Comparison of ENCODE assay signal across 8 mouse cellular contexts in genomic region chr3:67583846-67584186, GRCm38 (mm10). TPM values are rescaled to one million over a fixed set of nuclear protein-coding genes. Genes with fewer than 3 reads are reported as not detected.
DNase-seq lines count a peak whose midpoint lies in the region; ATAC-seq and TF ChIP-seq lines count a peak whose summit lies in the region.

No protein-coding gene starts in this region.

- H3ac ChIP-seq in C2C12 (ENCODE audit: control insufficient read depth, insufficient read length, low read depth): no peak overlapping the region

- peaks cover 6% of the 10 kb centered on the region for H3K79me3 ChIP-seq in C2C12 (ENCODE audit: low read depth)

- H3K4me1 ChIP-seq in embryonic facial prominence, embryonic 10.5 days: peaks cover 15% of the 10 kb centered on the region
- H3K4me1 ChIP-seq in intestine, embryonic 15.5 days (replicated peaks): peaks cover 3% of the 10 kb centered on the region; the same call in 1 of the 2 replicates
- H3K4me1 ChIP-seq in liver, embryonic 14.5 days (replicated peaks; ENCODE audit: control insufficient read depth in 2 of 2, insufficient read depth in 2 of 2, low read length in 1 of 2): peaks cover 3 to 4% of the 10 kb centered on the region in 2 experiments

- H3K9me3 ChIP-seq in embryonic facial prominence, embryonic 10.5 days: no peaks in the 10 kb centered on the region
- no peaks in the 10 kb centered on the region for H3K9me3 ChIP-seq in intestine, embryonic 15.5 days
- H3K9me3 ChIP-seq in liver, embryonic 14.5 days (ENCODE audit: control insufficient read depth, low read length): no peaks in the 10 kb centered on the region

- peak overlapping the region; percentile 80 for H3K4me2 ChIP-seq in intestine, embryonic 15.5 days (replicated peaks)
- H3K4me2 ChIP-seq in liver, embryonic 14.5 days (ENCODE audit: low read depth): peak overlapping the region; percentile 85

- no peak overlapping the region for H3K27ac ChIP-seq in embryonic facial prominence, embryonic 10.5 days (replicated peaks)
- H3K27ac ChIP-seq in intestine, embryonic 15.5 days: no peak overlapping the region
- no peak overlapping the region for H3K27ac ChIP-seq in liver, embryonic 14.5 days

- H3K9ac ChIP-seq in intestine, embryonic 15.5 days: no peak overlapping the region
- no peak overlapping the region; the same call in 1 of the 2 replicates for H3K9ac ChIP-seq in liver, embryonic 14.5 days (replicated peaks)

- peaks cover 19% of the 10 kb centered on the region for H3K79me2 ChIP-seq in C2C12 (ENCODE audit: control insufficient read depth, insufficient read depth)

- peak overlapping the region; percentile 53 for H3K4me3 ChIP-seq in C2C12 (ENCODE audit: insufficient read depth, poor library complexity, severe bottlenecking)
- H3K4me3 ChIP-seq in embryonic facial prominence, embryonic 10.5 days: peak overlapping the region; percentile 95
- no peak overlapping the region for H3K4me3 ChIP-seq in intestine, embryonic 15.5 days (replicated peaks)
- peak overlapping the region; percentile 65 to 72; a peak in 2 of 4 replicates for H3K4me3 ChIP-seq in liver, embryonic 14.5 days (ENCODE audit: insufficient read depth in 1 of 2, low read depth in 2 of 2, low read length in 2 of 2)

- TF ChIP-seq CTCF in C2C12 (IDR thresholded peaks at IDR 0.05; ENCODE audit: control insufficient read depth, insufficient read depth, insufficient read length): no peak
- no peak for TF ChIP-seq CTCF in liver, embryonic 14.5 days (IDR thresholded peaks at IDR 0.05; ENCODE audit: low read depth)

- ATAC-seq in intestine, embryonic 15.5 days: no peak
- ATAC-seq in liver, embryonic 14.5 days (ENCODE audit: insufficient read depth): no peak

- no peak for DNase-seq in embryonic facial prominence, embryonic 10.5 days (ENCODE audit: low spot score)
- no peak for DNase-seq in liver, embryonic 14.5 days (ENCODE audit: low read depth in 3 of 3, low spot score in 3 of 3)
- no peak for DNase-seq in adrenal gland, postnatal 4 days (ENCODE audit: low spot score in 2 of 2)
- no peak for DNase-seq in adrenal gland, adult 2 months
- DNase-seq in ovary, postnatal 36 days (ENCODE audit: low spot score): no peak
- DNase-seq in spleen, adult 12 weeks (ENCODE audit: low spot score): no peak

- peaks cover 38% of the 10 kb centered on the region for H3K36me3 ChIP-seq in C2C12 (ENCODE audit: control insufficient read depth, insufficient read depth)
- peaks cover 32% of the 10 kb centered on the region for H3K36me3 ChIP-seq in embryonic facial prominence, embryonic 10.5 days (replicated peaks)
- no peaks in the 10 kb centered on the region for H3K36me3 ChIP-seq in intestine, embryonic 15.5 days
- no peaks in the 10 kb centered on the region for H3K36me3 ChIP-seq in liver, embryonic 14.5 days (replicated peaks; ENCODE audit: control insufficient read depth, insufficient read depth, low read depth)

- H3K27me3 ChIP-seq in C2C12 (ENCODE audit: control insufficient read depth, insufficient read depth, insufficient read length): no peaks in the 10 kb centered on the region
- no peaks in the 10 kb centered on the region; the same call in 1 of the 2 replicates for H3K27me3 ChIP-seq in embryonic facial prominence, embryonic 10.5 days (replicated peaks; ENCODE audit: low read depth, poor library complexity, severe bottlenecking)
- H3K27me3 ChIP-seq in intestine, embryonic 15.5 days (replicated peaks): no peaks in the 10 kb centered on the region
- H3K27me3 ChIP-seq in liver, embryonic 14.5 days (ENCODE audit: control insufficient read depth, insufficient read depth, low read length): no peaks in the 10 kb centered on the region

- 80% methylated on average over 6 of the region's 6 CpGs for WGBS in embryonic facial prominence, embryonic 10.5 days
- 74% methylated on average over 6 of the region's 6 CpGs for WGBS in intestine, embryonic 15.5 days
- 86% methylated on average over 6 of the region's 6 CpGs for WGBS in liver, embryonic 14.5 days (ENCODE audit: insufficient replicate concordance)

- no peak for TF ChIP-seq EP300 in liver, embryonic 14.5 days (IDR thresholded peaks at IDR 0.05; ENCODE audit: low read depth)

TF ChIP-seq in C2C12, 6 proteins besides CTCF, POLR2A, EP300 and RAD21:
- TF ChIP-seq MYOG (IDR thresholded peaks at IDR 0.05; ENCODE audit: control insufficient read depth, extremely low read depth, insufficient read length): no peak
- TF ChIP-seq CEBPB (IDR thresholded peaks at IDR 0.05; ENCODE audit: low read depth): no peak
- TF ChIP-seq MAX (IDR thresholded peaks at IDR 0.05): no peak
- TF ChIP-seq FOSL1 (IDR thresholded peaks at IDR 0.05; ENCODE audit: insufficient read depth, low read length, poor library complexity, severe bottlenecking): no peak
- no peak for TF ChIP-seq USF1 (IDR thresholded peaks at IDR 0.05; ENCODE audit: low read depth)
- TF ChIP-seq MYOD1 (IDR thresholded peaks at IDR 0.05; ENCODE audit: control insufficient read depth, insufficient read length, low read depth): no peak

RNA-seq across cellular contexts. Expression of gene Mfsd1, which starts 1.3 kb away (rescaled TPM):
- polyA plus RNA-seq in C2C12 (2012; fragmentation: generic; extraction: Trizol): 53.6 TPM
- polyA plus RNA-seq in embryonic facial prominence, embryonic 10.5 days (2016; fragmentation: Nextera tagmentation; extraction: Ambion mirVana): 59.6 and 61.3 TPM in 2 replicates
- 52.0 and 54.8 TPM in 2 replicates for polyA plus RNA-seq in intestine, embryonic 15.5 days (2015; fragmentation: Nextera tagmentation; extraction: Ambion mirVana)
- polyA plus RNA-seq in liver, embryonic 14.5 days (2012; rRNA removed): 10.6 and 11.6 TPM in 2 replicates
- polyA plus RNA-seq in liver, embryonic 14.5 days (2014; fragmentation: Nextera tagmentation; extraction: Ambion mirVana): 25.9 and 29.4 TPM in 2 replicates
- total RNA-seq in adrenal gland, postnatal 4 days (2021): 10 to 100 TPM; 71.4 to 80.2 TPM
- 10 to 100 TPM; 52.3 to 62.6 TPM for total RNA-seq in adrenal gland, adult 2 months (2021)
- polyA plus RNA-seq in adrenal gland, adult 2 months (2012; rRNA removed): 67.8 and 70.8 TPM in 2 replicates
